Mouse (Mus musculus): ENCODE data around the gene Mettl8. TPM values are rescaled to one million over a fixed set of nuclear protein-coding genes. Genes with fewer than 3 reads are reported as not detected.

Mettl8 gene
- total RNA-seq, 1 experiment: 18.0 TPM

GRCm38 (mm10) chr2:71082416-71082815 lies 27.0 kb upstream of the Mettl8 start:
- Histone ChIP-seq H3K9ac (ENCODE audit: insufficient read depth, low read depth, low read length, poor library complexity, severe bottlenecking) (no peak overlapping the region), H3K4me1 (ENCODE audit: control insufficient read depth in 2 of 2, insufficient read depth in 2 of 2, low read length in 2 of 2, poor library complexity in 1 of 2) (no peaks in the 10 kb centered on the region), H3K4me3 (ENCODE audit: insufficient read depth in 1 of 2, low read depth in 1 of 2, low read length in 2 of 2, poor library complexity in 1 of 2, severe bottlenecking in 1 of 2) (no peak overlapping the region), H3K9me3 (ENCODE audit: control insufficient read depth, insufficient read depth, low read depth, low read length) (no peaks in the 10 kb centered on the region), H3K27ac (ENCODE audit: insufficient read depth, low read depth, low read length, poor library complexity, severe bottlenecking) (no peak overlapping the region), H3K36me3 (ENCODE audit: control insufficient read depth, insufficient read depth, low read length, poor library complexity, severe bottlenecking) (peaks cover 9% of the 10 kb centered on the region; the same call in 1 of the 2 replicates)
- in situ Hi-C loops (cut with MboI; ENCODE audit: low sequenced_read_pairs in 2 of 2, unreplicated experiment in 2 of 2): no loop called here
- no peak for DNase-seq (ENCODE audit: low read depth, low spot score)
- TF ChIP-seq ZC3H11A (IDR thresholded peaks at IDR 0.05; ENCODE audit: borderline replicate concordance, low read depth, low read length) (no peak), HCFC1 (IDR thresholded peaks at IDR 0.05; ENCODE audit: borderline replicate concordance, insufficient read depth, low read length) (no peak), CHD2 (IDR thresholded peaks at IDR 0.05; ENCODE audit: low read depth, low read length) (no peak), ZNF384 (IDR thresholded peaks at IDR 0.05; ENCODE audit: low read depth, low read length) (no peak), MAFK (IDR thresholded peaks at IDR 0.05; ENCODE audit: insufficient read depth, low read depth, low read length) (no peak)

- in situ Hi-C loops (cut with MboI; ENCODE audit: low sequenced_read_pairs in 2 of 2, unreplicated experiment in 2 of 2): no loop called here
These were observed 18.4 kb upstream of the Mettl8 start for GRCm38 (mm10) chr2:71073828-71074227.

GRCm38 (mm10) chr2:71073330-71073729 lies 17.9 kb upstream of the Mettl8 start:
- in situ Hi-C loops (cut with MboI; ENCODE audit: low sequenced_read_pairs in 2 of 2, unreplicated experiment in 2 of 2): no loop called here
- Histone ChIP-seq H3K9ac (ENCODE audit: insufficient read depth, low read depth, low read length, poor library complexity, severe bottlenecking) (no peak overlapping the region), H3K9me3 (ENCODE audit: control insufficient read depth, insufficient read depth, low read depth, low read length) (no peaks in the 10 kb centered on the region), H3K27ac (ENCODE audit: insufficient read depth, low read depth, low read length, poor library complexity, severe bottlenecking) (no peak overlapping the region), H3K4me3 (ENCODE audit: insufficient read depth in 1 of 2, low read depth in 1 of 2, low read length in 2 of 2, poor library complexity in 1 of 2, severe bottlenecking in 1 of 2) (no peak overlapping the region), H3K4me1 (ENCODE audit: control insufficient read depth in 2 of 2, insufficient read depth in 2 of 2, low read length in 2 of 2, poor library complexity in 1 of 2) (no peaks in the 10 kb centered on the region), H3K36me3 (ENCODE audit: control insufficient read depth, insufficient read depth, low read length, poor library complexity, severe bottlenecking) (no peaks in the 10 kb centered on the region; the same call in 1 of the 2 replicates)
- no peak for DNase-seq (ENCODE audit: low read depth, low spot score)
- no peak for TF ChIP-seq HCFC1 (IDR thresholded peaks at IDR 0.05; ENCODE audit: borderline replicate concordance, insufficient read depth, low read length)
- no peak for TF ChIP-seq ZC3H11A (IDR thresholded peaks at IDR 0.05; ENCODE audit: borderline replicate concordance, low read depth, low read length)
- TF ChIP-seq CHD2 (IDR thresholded peaks at IDR 0.05; ENCODE audit: low read depth, low read length): no peak
- no peak for TF ChIP-seq ZNF384 (IDR thresholded peaks at IDR 0.05; ENCODE audit: low read depth, low read length)
- no peak for TF ChIP-seq MAFK (IDR thresholded peaks at IDR 0.05; ENCODE audit: insufficient read depth, low read depth, low read length)

More at GRCm38 (mm10) chr2:71073828-71074227, 18.4 kb upstream of the Mettl8 start:
- no peaks in the 10 kb centered on the region for H3K4me1 ChIP-seq (ENCODE audit: control insufficient read depth in 2 of 2, insufficient read depth in 2 of 2, low read length in 2 of 2, poor library complexity in 1 of 2)
- no peaks in the 10 kb centered on the region for H3K9me3 ChIP-seq (ENCODE audit: control insufficient read depth, insufficient read depth, low read depth, low read length)
- DNase-seq (ENCODE audit: low read depth, low spot score): no peak
- H3K9ac ChIP-seq (ENCODE audit: insufficient read depth, low read depth, low read length, poor library complexity, severe bottlenecking): no peak overlapping the region
- no peak overlapping the region for H3K4me3 ChIP-seq (ENCODE audit: insufficient read depth in 1 of 2, low read depth in 1 of 2, low read length in 2 of 2, poor library complexity in 1 of 2, severe bottlenecking in 1 of 2)
- no peaks in the 10 kb centered on the region; the same call in 1 of the 2 replicates for H3K36me3 ChIP-seq (ENCODE audit: control insufficient read depth, insufficient read depth, low read length, poor library complexity, severe bottlenecking)
- H3K27ac ChIP-seq (ENCODE audit: insufficient read depth, low read depth, low read length, poor library complexity, severe bottlenecking): no peak overlapping the region
- TF ChIP-seq CHD2 (IDR thresholded peaks at IDR 0.05; ENCODE audit: low read depth, low read length) (no peak), HCFC1 (IDR thresholded peaks at IDR 0.05; ENCODE audit: borderline replicate concordance, insufficient read depth, low read length) (no peak), MAFK (IDR thresholded peaks at IDR 0.05; ENCODE audit: insufficient read depth, low read depth, low read length) (no peak), ZNF384 (IDR thresholded peaks at IDR 0.05; ENCODE audit: low read depth, low read length) (no peak), ZC3H11A (IDR thresholded peaks at IDR 0.05; ENCODE audit: borderline replicate concordance, low read depth, low read length) (no peak)

- Histone ChIP-seq H3K36me3 (ENCODE audit: control insufficient read depth, insufficient read depth, low read length, poor library complexity, severe bottlenecking) (no peaks in the 10 kb centered on the region), H3K4me3 (ENCODE audit: insufficient read depth in 1 of 2, low read depth in 1 of 2, low read length in 2 of 2, poor library complexity in 1 of 2, severe bottlenecking in 1 of 2) (no peak overlapping the region), H3K9ac (ENCODE audit: insufficient read depth, low read depth, low read length, poor library complexity, severe bottlenecking) (no peak overlapping the region), H3K4me1 (ENCODE audit: control insufficient read depth in 2 of 2, insufficient read depth in 2 of 2, low read length in 2 of 2, poor library complexity in 1 of 2) (no peaks in the 10 kb centered on the region), H3K27ac (ENCODE audit: insufficient read depth, low read depth, low read length, poor library complexity, severe bottlenecking) (no peak overlapping the region), H3K9me3 (ENCODE audit: control insufficient read depth, insufficient read depth, low read depth, low read length) (no peaks in the 10 kb centered on the region)
- TF ChIP-seq ZC3H11A (IDR thresholded peaks at IDR 0.05; ENCODE audit: borderline replicate concordance, low read depth, low read length) (no peak), ZNF384 (IDR thresholded peaks at IDR 0.05; ENCODE audit: low read depth, low read length) (no peak), MAFK (IDR thresholded peaks at IDR 0.05; ENCODE audit: insufficient read depth, low read depth, low read length) (no peak), HCFC1 (IDR thresholded peaks at IDR 0.05; ENCODE audit: borderline replicate concordance, insufficient read depth, low read length) (no peak), CHD2 (IDR thresholded peaks at IDR 0.05; ENCODE audit: low read depth, low read length) (no peak)
- no peak for DNase-seq (ENCODE audit: low read depth, low spot score)
- in situ Hi-C loops (cut with MboI; ENCODE audit: low sequenced_read_pairs in 2 of 2, unreplicated experiment in 2 of 2): no loop called here
These were observed 16.2 kb upstream of the Mettl8 start for GRCm38 (mm10) chr2:71071601-71072000.
